Mouse (Mus musculus) erythroblast, embryonic 14.5 days (primary cell): ENCODE results near the gene Lmbr1. TPM values are rescaled to one million over a fixed set of nuclear protein-coding genes. Genes with fewer than 3 reads are reported as not detected.
"Not testable (repeated sequence)": the region's sequence is repeated elsewhere in the genome, so short reads cannot be mapped to it uniquely, and the experiment has no call there.

Experiments used
- H3K27me3 ChIP-seq: 2 replicates; pipeline ENCODE4 v1.6.1; 2012; ENCODE audit warnings: inconsistent platforms; ENCODE audit not compliant: control insufficient read depth
- H3K36me3 ChIP-seq: 2 replicates; pipeline ENCODE4 v1.6.1; 2012; ENCODE audit warnings: mild to moderate bottlenecking, inconsistent platforms; ENCODE audit not compliant: control insufficient read depth
- H3K4me1 ChIP-seq: 2 replicates; pipeline ENCODE4 v1.6.1; 2012; ENCODE audit warnings: inconsistent platforms; ENCODE audit not compliant: control insufficient read depth
- H3K4me3 ChIP-seq: replicated peaks from 2 replicates; pipeline ENCODE3; 2012; ENCODE audit warnings: moderate library complexity, mild to moderate bottlenecking, inconsistent platforms
- H3K9me3 ChIP-seq: 2 replicates; pipeline ENCODE4 v1.6.1; 2012; ENCODE audit warnings: low read length, inconsistent platforms, mixed read lengths; ENCODE audit not compliant: control insufficient read depth
- GATA1 ChIP-seq: IDR thresholded peaks from 2 replicates; pipeline ENCODE4 v1.6.1; 2012; ENCODE audit warnings: low read length, inconsistent platforms, mixed read lengths
- TAL1 ChIP-seq: IDR thresholded peaks from 3 replicates; pipeline ENCODE4 v1.6.1; 2012; ENCODE audit warnings: low read length, inconsistent platforms, mixed read lengths
- polyA plus RNA-seq: library from polyadenylated mRNA; stranded (reverse); fragments of >175 nt; gene quantifications from 2 replicates; pipeline ENCODE4 v1.2.3, GENCODE M21; 2012

Gene Lmbr1
- polyA plus RNA-seq, result 0.04 and 0.17 TPM in 2 replicates

DNA sequence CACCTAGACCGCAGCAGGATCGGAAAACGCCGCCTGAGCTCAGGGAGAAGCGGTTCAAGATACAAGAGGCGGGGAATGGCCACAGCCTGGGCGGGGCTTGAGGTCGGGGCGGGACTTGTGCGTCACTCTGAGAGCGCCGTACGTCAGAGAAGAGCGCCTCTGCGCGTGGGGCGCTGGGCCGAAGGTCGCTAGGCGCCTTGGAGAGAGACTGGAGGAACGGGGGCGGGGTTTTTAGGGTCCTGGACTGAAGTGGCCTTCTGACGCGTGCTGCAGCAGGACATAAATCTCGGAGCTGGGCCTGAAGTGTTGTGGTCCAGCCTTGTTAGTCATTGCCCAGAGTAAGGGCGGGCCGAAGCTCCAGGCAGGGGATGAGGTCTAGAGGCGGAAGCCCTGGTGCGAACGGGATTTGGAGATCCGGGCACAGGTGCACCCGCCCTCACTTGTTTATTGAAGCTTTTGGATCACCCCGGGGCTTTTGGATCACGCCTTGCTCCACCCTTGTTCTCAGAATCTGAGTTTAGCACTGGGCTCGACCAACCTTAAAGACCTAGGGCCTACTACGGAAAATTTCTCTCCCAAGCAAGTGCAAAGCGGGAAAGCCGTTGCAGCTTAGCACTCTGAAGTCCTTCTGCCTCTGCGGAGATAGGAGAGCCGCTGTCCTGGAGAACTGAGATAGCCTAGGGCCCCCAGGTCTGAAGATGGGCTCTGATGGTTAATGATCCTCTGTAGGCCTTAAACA, at the start of gene Lmbr1:
Gene Lmbr1 (minus strand): TSS at position 93 of the 739 bp plus-strand sequence.
- peaks cover 39% of the 10 kb centered on the region for H3K4me1 ChIP-seq
- TF ChIP-seq TAL1 (peak; percentile 70), GATA1 (peak; percentile 53; the same call in 1 of the 2 replicates)
- H3K4me3 ChIP-seq, result peak within 1 kb of the TSS; percentile 78
- peaks cover 6% of the 10 kb centered on the region for H3K27me3 ChIP-seq
- no peaks in the 10 kb centered on the region for H3K36me3 ChIP-seq
- no peaks in the 10 kb centered on the region for H3K9me3 ChIP-seq

DNA sequence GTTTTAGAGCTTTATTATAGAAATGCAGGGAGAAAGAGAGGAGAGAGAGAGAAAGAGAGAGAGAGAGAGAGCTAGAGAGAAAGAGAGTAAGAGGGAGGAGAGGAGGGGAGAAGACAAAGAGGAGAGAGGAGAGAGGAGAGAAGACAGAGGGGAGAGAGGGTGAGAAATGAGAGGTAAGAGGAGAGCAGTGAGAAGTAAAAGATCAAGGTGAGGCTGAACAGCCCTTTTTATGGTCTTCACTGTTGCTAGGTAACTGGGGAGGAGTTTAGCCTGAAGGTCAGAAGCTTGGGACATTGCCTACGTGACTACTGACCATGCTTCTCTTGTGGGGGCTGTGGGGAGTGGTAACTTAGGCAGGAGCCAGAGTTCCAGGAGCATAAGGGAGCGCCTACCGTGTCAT, 45.1 kb upstream of the Lmbr1 start:
- not testable (repeated sequence) for H3K36me3 ChIP-seq, H3K4me3 ChIP-seq, H3K9me3 ChIP-seq, H3K4me1 ChIP-seq
- peaks cover 33% of the 10 kb centered on the region for H3K27me3 ChIP-seq

DNA sequence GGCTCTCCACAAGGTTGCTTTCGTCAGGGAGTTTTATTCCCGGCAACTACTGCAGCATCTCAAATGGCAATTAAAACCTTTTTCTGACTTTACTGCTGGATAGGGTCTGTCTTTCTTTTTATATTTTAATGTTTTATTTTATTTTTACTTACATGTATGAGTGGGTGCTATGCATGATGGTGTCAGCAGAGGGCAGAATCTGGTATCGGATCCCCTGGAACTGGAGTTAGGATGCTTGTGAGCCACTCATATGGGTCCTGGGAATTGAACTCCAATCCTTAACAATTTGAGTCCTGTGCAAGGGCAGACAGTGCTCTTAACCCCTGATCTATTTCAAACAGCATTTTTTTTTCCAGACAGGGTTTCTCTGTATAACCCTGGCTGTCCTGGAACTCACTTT, 34.9 kb upstream of the Lmbr1 start:
- no peak overlapping the region for H3K4me3 ChIP-seq
- peaks cover 4% of the 10 kb centered on the region for H3K27me3 ChIP-seq
- H3K9me3 ChIP-seq, result no peaks in the 10 kb centered on the region
- H3K4me1 ChIP-seq, result no peaks in the 10 kb centered on the region
- TF ChIP-seq TAL1 (no peak), GATA1 (no peak)
- no peaks in the 10 kb centered on the region for H3K36me3 ChIP-seq

DNA sequence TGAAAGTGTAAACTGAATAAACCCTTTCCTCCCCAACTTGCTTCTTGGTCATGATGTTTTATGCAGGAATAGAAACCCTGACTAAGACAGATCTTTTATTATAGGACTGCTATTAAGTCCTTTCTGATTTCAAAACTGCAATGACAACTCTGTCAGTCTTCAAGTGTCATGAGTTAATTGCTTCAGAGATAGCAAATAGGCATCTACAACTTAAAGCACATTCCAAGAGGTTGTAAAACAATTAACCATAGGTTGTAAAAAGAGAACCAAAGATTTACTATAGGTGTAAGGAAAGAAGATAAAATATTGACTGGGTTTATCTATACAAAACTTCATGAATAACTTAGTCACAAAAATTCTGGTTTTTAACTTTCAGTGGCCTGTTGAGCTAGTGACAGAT, 32.7 kb upstream of the Lmbr1 start:
- no peaks in the 10 kb centered on the region for H3K4me1 ChIP-seq
- H3K27me3 ChIP-seq, result peaks cover 4% of the 10 kb centered on the region
- TF ChIP-seq GATA1 (no peak), TAL1 (no peak)
- no peaks in the 10 kb centered on the region for H3K9me3 ChIP-seq
- no peaks in the 10 kb centered on the region for H3K36me3 ChIP-seq
- no peak overlapping the region for H3K4me3 ChIP-seq

DNA sequence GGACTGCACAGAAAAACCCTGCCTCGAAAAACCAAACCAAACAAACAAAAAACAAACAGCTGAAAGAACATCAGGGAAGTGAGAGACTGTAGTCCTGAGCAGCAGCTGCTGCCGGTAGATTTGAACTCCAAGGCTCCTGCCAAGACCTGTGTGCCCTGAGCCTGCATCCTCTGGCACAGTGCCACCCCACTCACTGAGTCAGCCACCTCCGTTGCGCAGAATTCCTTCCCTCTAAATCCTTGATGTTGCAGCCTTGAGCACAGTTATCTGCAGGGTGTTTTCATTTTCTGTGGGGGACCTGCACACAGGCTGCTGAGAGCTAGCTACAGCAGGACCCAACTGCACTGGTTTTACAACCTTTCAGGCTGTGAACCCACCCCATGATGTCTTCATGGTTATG, 20.2 kb upstream of the Lmbr1 start:
- no peak overlapping the region for H3K4me3 ChIP-seq
- H3K4me1 ChIP-seq, result no peaks in the 10 kb centered on the region
- TF ChIP-seq TAL1 (no peak), GATA1 (no peak)
- no peaks in the 10 kb centered on the region for H3K36me3 ChIP-seq
- peaks cover 4% of the 10 kb centered on the region; the same call in 1 of the 2 replicates for H3K9me3 ChIP-seq
- peaks cover 7% of the 10 kb centered on the region for H3K27me3 ChIP-seq

DNA sequence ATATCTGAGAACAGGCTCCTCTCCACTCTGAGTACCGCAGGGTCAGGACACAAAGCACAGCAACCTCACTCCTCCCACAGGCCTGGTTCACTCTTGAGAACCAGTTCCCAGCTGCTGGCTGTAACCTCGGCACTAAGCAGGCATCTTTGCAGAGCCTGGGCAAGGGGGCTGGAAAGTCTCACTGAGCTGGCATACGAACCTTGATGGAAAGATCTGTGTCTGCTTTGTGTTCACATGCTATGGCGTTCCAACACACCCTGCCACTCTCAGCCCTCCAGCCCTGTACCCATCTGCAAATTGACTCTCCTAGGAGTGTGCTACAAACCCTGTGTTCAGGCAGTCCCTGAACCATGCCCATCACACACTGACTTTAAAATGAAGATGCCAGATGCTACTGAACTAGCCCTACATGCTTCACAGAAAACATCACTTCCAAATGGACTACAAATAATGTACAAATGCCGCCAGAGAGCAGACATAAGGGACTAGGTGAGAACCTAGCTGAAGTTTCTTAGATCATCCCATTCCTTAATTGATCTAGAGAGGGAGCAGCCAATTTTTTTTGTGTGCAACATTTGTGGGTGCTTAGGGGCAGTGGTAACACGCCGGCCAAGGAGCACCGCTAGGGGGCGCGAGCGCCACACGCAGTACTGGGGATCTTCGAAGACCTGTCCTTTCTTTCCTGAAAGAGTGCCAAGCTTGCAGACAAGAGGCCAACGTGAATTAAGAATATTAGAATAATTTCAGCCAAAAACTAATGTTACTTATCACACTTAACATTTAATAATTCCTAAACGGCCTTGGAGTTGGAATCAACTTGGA, 11.0 kb upstream of the Lmbr1 start:
- H3K4me3 ChIP-seq, result no peak overlapping the region
- no peaks in the 10 kb centered on the region for H3K36me3 ChIP-seq
- H3K27me3 ChIP-seq, result peaks cover 23% of the 10 kb centered on the region
- TF ChIP-seq GATA1 (no peak), TAL1 (no peak)
- H3K4me1 ChIP-seq, result peaks cover 2% of the 10 kb centered on the region
- H3K9me3 ChIP-seq, result no peaks in the 10 kb centered on the region

DNA sequence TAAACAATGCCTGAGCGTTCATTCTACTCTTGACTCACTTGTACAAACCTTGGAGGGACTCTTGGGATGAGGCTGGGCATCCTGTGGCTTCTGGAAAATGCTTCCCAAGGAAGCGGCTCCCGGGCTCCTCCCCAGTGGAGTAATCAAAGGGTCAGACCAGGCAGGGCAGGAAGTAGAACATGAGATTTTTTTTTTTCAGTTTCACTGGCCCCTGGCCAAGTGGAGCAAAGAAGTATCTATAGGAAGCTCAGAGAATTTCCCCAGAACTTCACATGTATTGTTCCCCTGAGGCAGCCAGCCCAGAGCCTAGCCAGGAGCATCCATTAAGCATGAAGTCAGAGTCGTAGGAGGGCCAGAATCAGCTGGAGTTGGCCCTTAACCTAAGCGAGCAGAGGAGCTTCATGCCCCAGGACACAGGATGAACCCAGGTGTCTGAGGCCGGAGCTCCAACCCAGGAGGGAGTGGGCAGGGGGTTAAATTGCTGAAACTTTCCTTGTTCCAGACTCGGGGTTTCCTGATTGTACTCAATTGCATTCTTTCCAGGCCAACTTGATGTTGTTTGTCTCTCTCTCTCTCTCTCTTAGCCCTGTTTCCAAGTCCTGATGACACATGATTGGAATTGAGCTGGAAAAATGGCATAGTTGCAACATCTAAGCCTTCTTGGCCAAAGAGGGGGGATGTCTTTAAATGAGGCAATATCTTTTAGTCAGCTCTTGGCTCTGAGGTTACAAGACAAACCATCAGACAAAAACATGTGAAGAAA, 10.2 kb upstream of the Lmbr1 start:
- Histone ChIP-seq H3K4me1 (peaks cover 2% of the 10 kb centered on the region), H3K9me3 (no peaks in the 10 kb centered on the region), H3K36me3 (no peaks in the 10 kb centered on the region), H3K4me3 (no peak overlapping the region), H3K27me3 (peaks cover 21% of the 10 kb centered on the region)
- TF ChIP-seq TAL1 (no peak), GATA1 (no peak)

DNA sequence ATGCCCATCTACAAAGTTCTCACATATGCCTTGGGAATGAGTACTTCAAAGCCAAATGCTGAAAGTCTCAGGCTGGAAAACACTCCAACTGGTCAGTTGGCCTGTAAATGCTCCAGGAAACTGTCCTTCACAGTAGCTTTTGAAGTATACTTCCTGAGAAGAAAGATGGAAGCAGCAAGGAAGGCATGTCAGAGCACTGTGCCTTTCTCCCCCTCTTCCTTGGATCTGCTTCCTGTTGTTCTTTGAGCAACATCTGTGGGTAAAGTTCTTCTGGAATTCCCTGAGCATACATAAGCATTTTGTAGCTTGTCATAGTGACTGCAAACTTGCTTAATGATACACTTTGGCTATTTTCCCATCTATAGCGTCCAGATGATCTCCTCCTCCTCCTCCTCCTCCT, 9.4 kb upstream of the Lmbr1 start:
- Histone ChIP-seq H3K4me1 (peaks cover 2% of the 10 kb centered on the region), H3K4me3 (no peak overlapping the region), H3K36me3 (no peaks in the 10 kb centered on the region), H3K9me3 (no peaks in the 10 kb centered on the region), H3K27me3 (peaks cover 21% of the 10 kb centered on the region)
- TF ChIP-seq TAL1 (no peak), GATA1 (no peak)

DNA sequence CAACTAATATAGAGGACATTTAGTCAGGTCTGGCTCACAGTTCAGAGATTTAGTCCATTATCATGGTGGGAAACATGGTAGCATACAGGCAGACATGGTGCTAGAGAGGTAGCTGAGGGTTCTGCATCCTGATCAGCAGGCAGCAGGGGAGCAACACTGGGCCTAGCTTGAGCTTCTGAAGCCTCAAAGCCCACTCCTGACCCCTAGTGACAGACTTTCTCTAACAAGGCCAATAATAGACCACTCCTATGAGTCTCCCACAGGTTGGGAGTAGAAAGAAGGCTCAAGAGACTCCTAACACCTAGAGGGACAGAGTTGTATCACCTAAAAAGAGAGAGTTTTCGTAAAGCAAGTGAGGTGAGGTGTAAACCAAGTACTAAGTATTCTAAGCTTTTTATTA, 4.6 kb upstream of the Lmbr1 start:
- TF ChIP-seq TAL1, result no peak
- TF ChIP-seq GATA1, result no peak
- H3K4me3 ChIP-seq, result no peak overlapping the region
- H3K27me3 ChIP-seq, result peaks cover 12% of the 10 kb centered on the region
- H3K36me3 ChIP-seq, result no peaks in the 10 kb centered on the region
- peaks cover 29% of the 10 kb centered on the region for H3K4me1 ChIP-seq
- H3K9me3 ChIP-seq, result no peaks in the 10 kb centered on the region
